ENCODE assay signal across 8 mouse cellular contexts in genomic region chr6:99725971-99726561, GRCm38 (mm10). TPM values are rescaled to one million over a fixed set of nuclear protein-coding genes. Genes with fewer than 3 reads are reported as not detected.
DNase-seq lines count a peak whose midpoint lies in the region; ATAC-seq and TF ChIP-seq lines count a peak whose summit lies in the region.

Prok2 (minus strand) TSS chr6:99726392.

- H3K27ac ChIP-seq in hindbrain, embryonic 10.5 days, result peak within 1 kb of the TSS; percentile 35; the same call in 1 of the 2 replicates
- H3K27ac ChIP-seq in stomach, postnatal 0 days (replicated peaks), result no peak within 1 kb of the TSS

- peak within 1 kb of the TSS; percentile 72 for H3K4me2 ChIP-seq in stomach, postnatal 0 days (replicated peaks; ENCODE audit: low read depth)

- peaks cover 74% of the 10 kb centered on the region for H3K27me3 ChIP-seq in hindbrain, embryonic 10.5 days (ENCODE audit: insufficient read depth, poor library complexity, severe bottlenecking)
- peaks cover 9% of the 10 kb centered on the region for H3K27me3 ChIP-seq in stomach, postnatal 0 days (ENCODE audit: control insufficient read depth, insufficient read depth, low read length)

- peak within 1 kb of the TSS; percentile 45 for H3K9ac ChIP-seq in stomach, postnatal 0 days (ENCODE audit: low read length)

- H3K36me3 ChIP-seq in hindbrain, embryonic 10.5 days, result no peaks in the 10 kb centered on the region
- no peaks in the 10 kb centered on the region for H3K36me3 ChIP-seq in stomach, postnatal 0 days (ENCODE audit: control insufficient read depth, insufficient read depth, low read length)

- H3K4me3 ChIP-seq in hindbrain, embryonic 10.5 days, result peak within 1 kb of the TSS; percentile 65
- H3K4me3 ChIP-seq in stomach, postnatal 0 days (ENCODE audit: low read depth, low read length), result peak within 1 kb of the TSS; percentile 41

- 0 out of 2 replicates have a peak, but pooled peaks have one; percentile 40 for ATAC-seq in cerebellum, adult (ENCODE audit: insufficient number of reproducible peaks, low FRiP score, low TSS enrichment)
- ATAC-seq in stomach, postnatal 0 days (ENCODE audit: low FRiP score, low TSS enrichment), result peak; percentile 53

- under 1% methylated on average over 61 of the region's 61 CpGs for WGBS in hindbrain, embryonic 10.5 days
- WGBS in stomach, postnatal 0 days, result under 1% methylated on average over 56 of the region's 61 CpGs

- peaks cover 17% of the 10 kb centered on the region for H3K4me1 ChIP-seq in hindbrain, embryonic 10.5 days (replicated peaks)
- H3K4me1 ChIP-seq in stomach, postnatal 0 days (replicated peaks; ENCODE audit: control insufficient read depth, insufficient read depth), result 0 out of 2 replicates have a peak, but pooled peaks cover 4% of the 10 kb centered on the region

- H3K9me3 ChIP-seq in hindbrain, embryonic 10.5 days, result no peaks in the 10 kb centered on the region
- H3K9me3 ChIP-seq in stomach, postnatal 0 days (ENCODE audit: control insufficient read depth, low read length), result no peaks in the 10 kb centered on the region

- TF ChIP-seq CTCF in stomach, postnatal 0 days (IDR thresholded peaks at IDR 0.05; ENCODE audit: low read depth), result no peak

- no peak for DNase-seq in cerebellum, adult 11 months
- peak; percentile 15 for DNase-seq in ovary, postnatal 36 days (ENCODE audit: low spot score)
- no peak for DNase-seq in ovary, adult 18-20 months (ENCODE audit: low spot score)
- peak; percentile 51 for DNase-seq in hindbrain, embryonic 10.5 days (ENCODE audit: low spot score)
- DNase-seq in lung, postnatal 10 days, result peak; percentile 1
- DNase-seq in stomach, postnatal 0 days (ENCODE audit: low spot score), result peak; percentile 44
- no peak for DNase-seq in right cerebral cortex, adult 2 months (ENCODE audit: low spot score in 2 of 2)

- TF ChIP-seq EP300 in stomach, postnatal 0 days (optimal IDR thresholded peaks at IDR 0.05), result no peak

RNA-seq across cellular contexts. Expression of gene Prok2, which starts in this region (rescaled TPM):
- not detected in 2 replicates for polyA plus RNA-seq in hindbrain, embryonic 10.5 days (2016; fragmentation: Nextera tagmentation; extraction: Ambion mirVana)
- polyA plus RNA-seq in stomach, postnatal 0 days (2015; fragmentation: Nextera tagmentation; extraction: Ambion mirVana), result 0.15 TPM in 1 of 2 replicates, not detected in the other

Comparison
In these comparisons a context has a peak if more than half of its experiments do, and no peak if none do; other contexts are left out.
1. DNase-seq: peak in ovary, postnatal 36 days (single experiment) and lung, postnatal 10 days (single experiment); none in cerebellum, adult 11 months (single experiment), ovary, adult 18-20 months (single experiment) and right cerebral cortex, adult 2 months (0 of 2).
2. Peak in DNase-seq, H3K4me3 ChIP-seq and H3K27ac ChIP-seq in hindbrain, embryonic 10.5 days; RNA of the gene not detected or under 1 TPM.
3. Peak in DNase-seq, ATAC-seq, H3K4me3 ChIP-seq, H3K9ac ChIP-seq and H3K4me2 ChIP-seq in stomach, postnatal 0 days; RNA of the gene not detected or under 1 TPM.